ENCODE assay signal across 9 mouse cellular contexts in the genomic region with DNA sequence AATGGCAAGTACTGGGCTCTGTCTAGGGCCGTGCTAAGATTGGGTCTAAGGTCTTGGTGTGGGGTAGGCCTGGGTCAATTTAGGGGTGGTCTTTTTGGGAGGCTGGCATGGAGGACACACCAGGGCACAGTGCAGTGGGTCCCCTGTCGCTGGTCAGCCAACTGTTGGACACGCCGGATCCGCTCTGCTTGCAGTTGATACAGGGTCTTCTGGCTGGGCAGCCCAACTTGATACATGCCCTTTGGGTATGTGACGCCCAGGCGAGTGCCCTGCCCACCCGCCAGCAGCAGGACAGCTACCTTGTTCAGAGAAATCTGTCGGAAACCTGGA. TPM values are rescaled to one million over a fixed set of nuclear protein-coding genes. Genes with fewer than 3 reads are reported as not detected.
A peak's percentile ranks its signal among the peaks of the same experiment; 100 is the strongest.
DNase-seq lines count a peak whose midpoint lies in the region; ATAC-seq and TF ChIP-seq lines count a peak whose summit lies in the region.
"Had no signal": no experiment of that assay in that cellular context is flagged by ENCODE, and none has a peak within 500 bp of the region (broad histone marks: within the 10 kb centered on the region; RNA-seq: fewer than 3 reads in every experiment).

No protein-coding gene starts in this region.

- peak overlapping the region; percentile 75 for H3K4me3 ChIP-seq in kidney, embryonic 16.5 days (ENCODE audit: low read length)
- peak overlapping the region; percentile 88 for H3K4me3 ChIP-seq in cortical plate, adult 2 months (ENCODE audit: insufficient read depth, low read length)
- peak overlapping the region; percentile 59 for H3K4me3 ChIP-seq in hindbrain, embryonic 15.5 days
- H3K4me3 ChIP-seq in midbrain, embryonic 15.5 days = peak overlapping the region; percentile 57

- peak overlapping the region; percentile 83 for H3K9ac ChIP-seq in kidney, embryonic 16.5 days (replicated peaks; ENCODE audit: low read length)
- 0 out of 2 replicates have a peak overlapping the region, but pooled peaks have one; percentile 64 for H3K9ac ChIP-seq in hindbrain, embryonic 15.5 days
- peak overlapping the region; percentile 63; the same call in 1 of the 2 replicates for H3K9ac ChIP-seq in midbrain, embryonic 15.5 days

- no peak overlapping the region for H3K27ac ChIP-seq in kidney, embryonic 16.5 days (ENCODE audit: low read length)
- H3K27ac ChIP-seq in cortical plate, adult 2 months (ENCODE audit: insufficient read depth, low read length) = no peak overlapping the region
- H3K27ac ChIP-seq in hindbrain, embryonic 15.5 days (replicated peaks) = no peak overlapping the region
- H3K27ac ChIP-seq in midbrain, embryonic 15.5 days = no peak overlapping the region

- H3K9me3 ChIP-seq in kidney, embryonic 16.5 days (ENCODE audit: low read length) = no peaks in the 10 kb centered on the region
- H3K9me3 ChIP-seq in hindbrain, embryonic 15.5 days = no peaks in the 10 kb centered on the region
- H3K9me3 ChIP-seq in midbrain, embryonic 15.5 days = no peaks in the 10 kb centered on the region

- WGBS in kidney, embryonic 16.5 days = 31% methylated on average over 9 of the region's 9 CpGs
- WGBS in hindbrain, embryonic 15.5 days = 33% methylated on average over 9 of the region's 9 CpGs
- 34% methylated on average over 9 of the region's 9 CpGs for WGBS in midbrain, embryonic 15.5 days

- no peak for TF ChIP-seq POLR2A in cortical plate, adult 2 months (IDR thresholded peaks at IDR 0.05; ENCODE audit: extremely low read depth, insufficient read depth, low read length)

- H3K4me2 ChIP-seq in kidney, embryonic 16.5 days (replicated peaks; ENCODE audit: low read depth, low read length) = peak overlapping the region; percentile 98
- H3K4me2 ChIP-seq in hindbrain, embryonic 15.5 days = peak overlapping the region; percentile 99
- peak overlapping the region; percentile 100 for H3K4me2 ChIP-seq in midbrain, embryonic 15.5 days

- H3K36me3 ChIP-seq in kidney, embryonic 16.5 days (ENCODE audit: insufficient read depth, low read length) = no peaks in the 10 kb centered on the region
- no peaks in the 10 kb centered on the region for H3K36me3 ChIP-seq in hindbrain, embryonic 15.5 days
- no peaks in the 10 kb centered on the region for H3K36me3 ChIP-seq in midbrain, embryonic 15.5 days (replicated peaks)

- TF ChIP-seq CTCF in cortical plate, adult 2 months (IDR thresholded peaks at IDR 0.05; ENCODE audit: extremely low read depth, insufficient read depth, low read length) = no peak

- H3K27me3 ChIP-seq in kidney, embryonic 16.5 days (ENCODE audit: insufficient read depth, low read length) = no peaks in the 10 kb centered on the region
- H3K27me3 ChIP-seq in hindbrain, embryonic 15.5 days = peaks cover 33% of the 10 kb centered on the region
- peaks cover 36% of the 10 kb centered on the region for H3K27me3 ChIP-seq in midbrain, embryonic 15.5 days (replicated peaks)
- H3K27me3 ChIP-seq: Patski had no signal

- no peak for DNase-seq in kidney, adult 11 months
- DNase-seq in adrenal gland, postnatal 14 days = no peak
- no peak for DNase-seq in frontal cortex, postnatal 14 days (ENCODE audit: low spot score in 2 of 2)

- H3K4me1 ChIP-seq in kidney, embryonic 16.5 days (ENCODE audit: insufficient read depth, low read length) = peaks cover 18% of the 10 kb centered on the region
- no peaks in the 10 kb centered on the region for H3K4me1 ChIP-seq in cortical plate, adult 2 months (ENCODE audit: control insufficient read depth, insufficient read depth, low read length)
- H3K4me1 ChIP-seq in hindbrain, embryonic 15.5 days (replicated peaks) = peaks cover 12% of the 10 kb centered on the region
- H3K4me1 ChIP-seq in midbrain, embryonic 15.5 days = peaks cover 10% of the 10 kb centered on the region

- 0 out of 2 replicates have a peak, but pooled peaks have one; percentile 35 for ATAC-seq in kidney, embryonic 16.5 days (ENCODE audit: low FRiP score, low TSS enrichment)
- 0 out of 2 replicates have a peak, but pooled peaks have one; percentile 31 for ATAC-seq in hindbrain, embryonic 15.5 days (ENCODE audit: low FRiP score, low read depth)
- ATAC-seq in midbrain, embryonic 15.5 days (replicated peaks) = peak; percentile 34; the same call in 1 of the 2 replicates
- no peak for ATAC-seq in megakaryocyte progenitor cell, adult 5-6 weeks (replicated peaks; ENCODE audit: poor library complexity)

RNA-seq across cellular contexts. Expression of a gene that starts 0.8 kb away (rescaled TPM):
- 38.9 and 49.2 TPM in 2 replicates for polyA plus RNA-seq in kidney, embryonic 16.5 days (2015; fragmentation: Nextera tagmentation; extraction: Ambion mirVana)
- polyA plus RNA-seq in cortical plate, adult 2 months (2012; rRNA removed) = 16.6 and 20.4 TPM in 2 replicates
- 5.1 and 6.4 TPM in 2 replicates for polyA plus RNA-seq in hindbrain, embryonic 15.5 days (2015; fragmentation: Nextera tagmentation; extraction: Ambion mirVana)
- 5.6 and 5.9 TPM in 2 replicates for polyA plus RNA-seq in midbrain, embryonic 15.5 days (2015; fragmentation: Nextera tagmentation; extraction: Ambion mirVana)
- 42.2 and 60.4 TPM in 2 replicates for total RNA-seq in megakaryocyte progenitor cell, adult 5-6 weeks (2015)
- total RNA-seq in megakaryocyte progenitor cell, adult 5-6 weeks (2017) = 13.6 and 14.5 TPM in 2 replicates
- total RNA-seq in adrenal gland, postnatal 14 days (2021) = 8.7 and 11.8 TPM in 2 replicates

RNA-seq across cellular contexts. Expression of a gene that starts 7.4 kb away (rescaled TPM):
- polyA plus RNA-seq in kidney, embryonic 16.5 days (2015; fragmentation: Nextera tagmentation; extraction: Ambion mirVana) = 39.3 and 41.2 TPM in 2 replicates
- 4.0 and 4.4 TPM in 2 replicates for polyA plus RNA-seq in cortical plate, adult 2 months (2012; rRNA removed)
- 11.8 and 13.8 TPM in 2 replicates for polyA plus RNA-seq in hindbrain, embryonic 15.5 days (2015; fragmentation: Nextera tagmentation; extraction: Ambion mirVana)
- 11.1 and 14.7 TPM in 2 replicates for polyA plus RNA-seq in midbrain, embryonic 15.5 days (2015; fragmentation: Nextera tagmentation; extraction: Ambion mirVana)
- 6.0 and 10.8 TPM in 2 replicates for total RNA-seq in megakaryocyte progenitor cell, adult 5-6 weeks (2015)
- 5.8 and 6.7 TPM in 2 replicates for total RNA-seq in megakaryocyte progenitor cell, adult 5-6 weeks (2017)
- 3.4 and 3.5 TPM in 2 replicates for total RNA-seq in adrenal gland, postnatal 14 days (2021)

RNA-seq across cellular contexts. Expression of a gene that starts 8.6 kb away (rescaled TPM):
- 32.8 and 33.2 TPM in 2 replicates for polyA plus RNA-seq in kidney, embryonic 16.5 days (2015; fragmentation: Nextera tagmentation; extraction: Ambion mirVana)
- 59.8 and 69.1 TPM in 2 replicates for polyA plus RNA-seq in cortical plate, adult 2 months (2012; rRNA removed)
- 24.4 and 24.9 TPM in 2 replicates for polyA plus RNA-seq in hindbrain, embryonic 15.5 days (2015; fragmentation: Nextera tagmentation; extraction: Ambion mirVana)
- 23.8 and 25.8 TPM in 2 replicates for polyA plus RNA-seq in midbrain, embryonic 15.5 days (2015; fragmentation: Nextera tagmentation; extraction: Ambion mirVana)
- total RNA-seq in megakaryocyte progenitor cell, adult 5-6 weeks (2015) = 15.8 and 16.3 TPM in 2 replicates
- 19.1 and 32.9 TPM in 2 replicates for total RNA-seq in megakaryocyte progenitor cell, adult 5-6 weeks (2017)
- total RNA-seq in adrenal gland, postnatal 14 days (2021) = 19.9 and 20.8 TPM in 2 replicates

RNA-seq across cellular contexts. Expression of a gene that starts 30.9 kb away (rescaled TPM):
- 5.5 and 6.4 TPM in 2 replicates for polyA plus RNA-seq in kidney, embryonic 16.5 days (2015; fragmentation: Nextera tagmentation; extraction: Ambion mirVana)
- 15.8 and 19.0 TPM in 2 replicates for polyA plus RNA-seq in cortical plate, adult 2 months (2012; rRNA removed)
- 3.7 and 7.0 TPM in 2 replicates for polyA plus RNA-seq in hindbrain, embryonic 15.5 days (2015; fragmentation: Nextera tagmentation; extraction: Ambion mirVana)
- polyA plus RNA-seq in midbrain, embryonic 15.5 days (2015; fragmentation: Nextera tagmentation; extraction: Ambion mirVana) = 2.7 and 3.3 TPM in 2 replicates
- not detected in 2 replicates for total RNA-seq in megakaryocyte progenitor cell, adult 5-6 weeks (2015)
- total RNA-seq in megakaryocyte progenitor cell, adult 5-6 weeks (2017) = not detected in 2 replicates
- total RNA-seq in adrenal gland, postnatal 14 days (2021) = 7.6 and 9.5 TPM in 2 replicates

RNA-seq across cellular contexts. Expression of a gene that starts 32.6 kb away (rescaled TPM):
- polyA plus RNA-seq in kidney, embryonic 16.5 days (2015; fragmentation: Nextera tagmentation; extraction: Ambion mirVana) = 53.7 and 57.5 TPM in 2 replicates
- 27.0 and 28.4 TPM in 2 replicates for polyA plus RNA-seq in cortical plate, adult 2 months (2012; rRNA removed)
- polyA plus RNA-seq in hindbrain, embryonic 15.5 days (2015; fragmentation: Nextera tagmentation; extraction: Ambion mirVana) = 43.6 and 45.2 TPM in 2 replicates
- 44.3 and 50.3 TPM in 2 replicates for polyA plus RNA-seq in midbrain, embryonic 15.5 days (2015; fragmentation: Nextera tagmentation; extraction: Ambion mirVana)
- total RNA-seq in megakaryocyte progenitor cell, adult 5-6 weeks (2015) = 19.1 and 23.4 TPM in 2 replicates
- 42.5 and 52.1 TPM in 2 replicates for total RNA-seq in megakaryocyte progenitor cell, adult 5-6 weeks (2017)
- 43.1 and 45.7 TPM in 2 replicates for total RNA-seq in adrenal gland, postnatal 14 days (2021)
